Mouse (Mus musculus) frontal cortex, postnatal 36 days (tissue): ENCODE results near the gene Erich6.
"Not testable (repeated sequence)": the region's sequence is repeated elsewhere in the genome, so short reads cannot be mapped to it uniquely, and the experiment has no call there.

ENCODE experiments used
- DNase-seq, 2 experiments: peaks; one replicate each; pipeline ENCODE4 v3.0.0; 2022; ENCODE audit warnings: low spot score in 2 of 2

The Erich6 gene

DNA sequence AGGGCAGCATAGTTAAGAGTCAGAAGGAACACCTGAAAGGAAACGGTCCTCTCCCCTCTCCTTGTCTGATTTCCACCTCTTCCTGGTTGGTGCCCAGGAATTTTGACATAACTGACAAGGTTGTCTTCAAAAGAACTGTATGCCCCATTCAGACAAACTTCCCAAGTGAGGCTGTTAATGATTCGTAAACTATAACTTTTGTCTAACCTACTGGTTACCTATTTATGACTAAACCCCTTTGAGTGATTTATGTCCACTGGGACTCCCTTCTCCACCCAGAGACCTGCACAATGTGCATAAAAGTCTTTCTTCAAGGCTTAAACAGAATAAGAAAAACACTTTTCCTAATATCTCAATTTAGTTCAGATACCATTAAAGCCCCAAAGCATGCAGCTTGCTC, 10.2 kb upstream of the Erich6 start:
- no peak for DNase-seq

DNA sequence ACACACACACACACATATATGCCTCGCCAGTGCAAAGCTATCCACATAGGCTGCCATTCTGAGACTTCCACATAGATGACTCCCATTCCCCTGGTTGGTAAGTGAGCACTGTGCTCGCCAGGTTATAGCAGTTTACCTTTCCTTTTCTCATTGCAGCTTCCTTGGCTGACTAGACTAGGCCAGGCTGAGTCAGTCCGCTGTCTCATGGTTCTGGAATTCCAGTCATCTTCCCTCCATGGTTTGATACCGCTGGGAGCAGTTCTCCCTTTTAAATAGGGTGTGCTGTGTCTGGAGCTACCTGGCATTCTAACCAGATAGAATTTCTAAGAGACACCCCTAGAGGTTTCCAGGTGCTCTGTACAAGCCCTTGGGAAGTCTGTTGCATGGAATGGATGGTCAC, 9.2 kb upstream of the Erich6 start:
- DNase-seq = no peak

DNA sequence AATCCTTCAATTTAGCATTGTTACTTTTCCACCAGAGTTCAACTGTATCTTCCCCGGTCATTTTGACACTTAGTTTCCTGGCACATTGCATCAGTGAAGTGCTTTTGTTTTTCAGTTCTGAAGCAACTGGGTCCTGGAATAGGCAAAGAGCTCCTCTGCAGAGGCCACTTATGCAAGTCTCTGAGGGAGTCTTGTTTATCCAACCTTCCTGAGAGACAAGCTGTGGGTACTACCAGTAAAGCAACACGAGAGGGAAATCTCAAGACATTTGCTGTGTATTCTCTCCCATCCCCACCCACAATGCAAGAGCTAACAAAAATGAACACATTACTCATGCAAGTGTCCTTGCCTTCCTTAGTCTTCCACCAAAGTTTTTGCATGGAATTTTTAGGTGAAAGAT, 5.3 kb downstream of the Erich6 start:
- DNase-seq = peak; percentile 5 to 14

DNA sequence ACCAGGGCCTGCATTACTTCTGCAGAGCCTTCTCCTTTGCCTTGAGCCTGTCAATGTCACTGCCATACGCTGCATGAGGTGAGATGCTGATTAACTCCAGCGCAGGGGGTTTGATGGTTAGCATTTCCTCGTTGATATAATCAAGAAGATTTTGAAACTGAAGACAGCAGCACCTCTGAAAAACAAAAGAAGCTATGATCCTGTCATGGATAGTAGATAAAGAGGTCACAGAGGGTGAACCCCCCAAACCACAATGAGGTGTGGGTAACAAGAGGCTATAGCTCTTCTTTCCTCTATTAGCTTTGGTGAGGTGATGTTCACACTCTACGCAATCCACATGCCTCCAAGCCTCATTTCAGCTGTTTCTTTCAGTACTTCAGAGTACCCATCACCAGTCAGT, 12.0 kb downstream of the Erich6 start:
- DNase-seq = no peak

DNA sequence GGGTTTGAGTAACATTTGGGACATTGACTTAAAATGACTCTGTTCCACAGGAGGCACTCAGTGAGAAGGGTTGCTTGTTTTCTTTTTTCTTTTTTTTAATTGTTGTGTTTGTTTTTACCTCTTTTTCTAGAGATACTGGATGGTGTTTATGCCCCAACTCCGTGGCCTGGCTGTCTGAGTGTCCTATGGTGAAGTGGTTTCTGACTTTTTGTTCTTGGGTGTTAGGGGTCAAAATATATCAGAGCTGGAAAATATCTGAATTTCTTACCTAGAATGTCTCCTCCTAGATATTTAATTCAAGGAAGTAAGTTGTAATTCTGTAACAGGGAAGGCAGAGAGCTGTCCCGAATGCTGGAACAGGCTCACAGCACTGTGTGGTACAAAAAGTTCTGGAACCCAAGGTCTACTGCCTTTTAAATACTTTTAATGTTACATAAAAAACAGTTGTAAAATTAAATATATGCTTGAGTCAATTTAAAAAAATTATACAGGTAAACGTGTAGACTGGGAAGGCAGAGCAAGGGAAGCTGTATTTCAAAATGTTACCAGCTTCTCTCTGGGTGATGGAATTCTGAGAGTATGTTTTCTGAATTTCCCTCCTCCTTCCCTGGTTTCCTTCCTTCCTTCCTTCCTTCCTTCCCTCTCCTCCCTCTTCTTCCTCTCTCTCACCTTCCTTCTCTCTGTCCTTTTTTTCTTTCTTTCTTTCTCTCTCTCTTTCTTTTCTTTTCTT, 14.2 kb downstream of the Erich6 start:
- no peak for DNase-seq

DNA sequence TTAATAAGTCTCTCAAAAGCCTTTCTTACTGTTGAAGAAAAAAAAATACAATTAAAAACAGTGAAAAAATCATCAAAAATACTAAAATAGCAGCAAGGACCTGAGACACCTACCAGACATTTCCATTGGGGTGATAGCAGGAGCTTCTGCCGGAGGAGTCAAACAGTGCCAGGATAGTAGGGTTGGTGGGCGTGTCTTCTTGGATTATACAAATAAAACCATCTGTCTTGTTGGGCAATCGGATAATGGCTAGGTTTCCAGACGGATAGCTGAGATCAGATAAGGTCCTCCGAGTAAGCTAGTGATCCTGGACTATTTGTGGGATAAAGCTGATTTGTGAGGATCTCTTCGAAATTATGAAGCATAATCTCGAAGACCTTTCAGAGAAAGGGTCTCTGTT, 15.9 kb downstream of the Erich6 start:
- no peak for DNase-seq

DNA sequence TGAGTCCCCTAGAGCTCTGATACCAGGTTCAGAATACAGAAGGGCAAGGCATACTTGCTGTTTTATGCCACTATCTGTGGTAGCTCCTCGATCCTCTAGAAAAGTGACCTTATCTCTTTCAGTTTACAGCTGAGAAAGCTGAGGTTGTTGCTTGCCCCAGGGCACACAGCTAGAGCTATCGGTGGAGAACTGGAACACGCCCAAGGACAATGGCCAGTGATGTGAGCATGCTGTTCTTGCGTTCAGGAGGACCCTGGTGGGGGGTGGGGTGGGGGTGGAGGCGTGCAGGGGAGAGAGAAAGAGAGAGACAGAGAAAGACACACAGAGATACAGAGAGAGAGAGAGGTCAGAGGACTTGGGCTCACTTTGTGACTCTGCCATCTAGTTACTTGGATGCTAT, 27.0 kb downstream of the Erich6 start:
- DNase-seq = no peak

DNA sequence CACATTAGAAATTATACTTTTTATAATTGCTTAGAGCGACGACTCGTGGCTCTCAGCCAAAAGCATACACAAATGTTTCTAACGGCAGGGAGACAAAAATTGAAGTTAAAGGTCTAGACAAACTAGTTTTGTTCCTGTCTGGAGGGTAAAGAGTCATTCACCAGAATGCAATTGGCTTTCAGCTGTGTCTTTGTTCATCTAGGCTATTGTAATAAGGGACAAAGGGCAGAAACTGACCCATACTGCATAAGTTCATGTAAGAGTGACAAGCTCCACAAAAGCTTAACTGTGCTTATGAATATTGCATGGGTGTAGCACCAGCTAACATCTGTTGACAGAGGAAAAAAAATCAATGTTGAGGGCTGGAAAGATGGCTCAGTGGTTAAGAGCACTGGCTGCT, 28.5 kb downstream of the Erich6 start:
- no peak for DNase-seq

DNA sequence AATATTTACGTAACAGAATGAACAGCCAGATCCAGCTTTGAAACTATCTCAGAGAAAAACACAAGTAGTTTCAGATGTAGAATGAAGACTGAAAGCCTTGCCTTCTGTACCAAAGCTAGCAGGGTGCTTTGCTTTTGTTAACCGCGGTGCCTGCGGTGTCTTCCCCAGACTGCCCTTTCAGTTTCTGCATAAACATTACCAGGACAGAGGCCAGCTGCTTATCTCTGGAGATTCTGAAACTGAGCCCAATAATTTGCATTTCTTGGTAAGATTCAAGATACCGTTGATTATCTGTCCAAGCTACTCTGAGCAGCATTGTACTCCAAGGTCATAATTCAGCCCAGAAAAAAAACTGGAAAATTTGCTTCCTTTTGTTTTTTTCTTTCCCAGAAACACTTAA, 43.4 kb downstream of the Erich6 start:
- no peak for DNase-seq

DNA sequence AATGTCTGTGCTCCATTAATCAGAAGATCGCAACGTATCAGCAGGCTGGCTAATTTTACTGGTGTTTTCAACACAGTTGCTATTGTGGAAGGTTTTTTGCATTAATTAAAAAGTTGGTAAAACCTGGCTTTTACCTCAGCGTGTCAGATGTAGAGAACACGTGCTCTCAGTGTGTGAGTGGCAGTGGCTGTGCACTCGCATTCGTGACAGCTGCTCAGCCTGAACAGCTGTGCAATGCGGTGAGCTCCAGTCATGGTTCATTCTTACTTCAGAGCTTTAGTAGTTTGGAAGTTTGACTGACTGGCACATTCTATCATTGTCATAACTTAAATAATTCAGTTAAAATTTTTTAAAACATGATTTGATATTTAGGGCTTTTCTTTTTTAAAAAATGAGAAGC, 44.3 kb downstream of the Erich6 start:
- DNase-seq = not testable (repeated sequence)

DNA sequence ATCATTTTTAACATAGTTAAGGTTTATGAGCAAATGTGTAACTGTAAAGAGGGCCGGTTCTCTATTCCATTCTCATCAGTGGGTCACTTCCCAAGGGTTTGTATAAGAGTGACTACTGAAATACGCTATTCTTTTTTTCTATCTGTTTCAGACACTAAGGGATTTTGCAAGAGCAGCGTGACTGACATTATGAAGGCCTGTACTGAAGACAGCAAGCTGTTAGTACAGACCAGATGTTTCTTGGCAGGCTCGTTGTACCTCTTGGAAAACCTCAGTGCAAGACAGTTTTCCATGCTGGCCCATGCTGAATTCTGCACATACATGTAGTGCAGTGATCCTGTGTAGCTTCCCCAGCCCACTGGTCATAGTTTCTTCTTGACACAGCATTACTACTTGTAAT, 46.5 kb downstream of the Erich6 start:
- not testable (repeated sequence) for DNase-seq

DNA sequence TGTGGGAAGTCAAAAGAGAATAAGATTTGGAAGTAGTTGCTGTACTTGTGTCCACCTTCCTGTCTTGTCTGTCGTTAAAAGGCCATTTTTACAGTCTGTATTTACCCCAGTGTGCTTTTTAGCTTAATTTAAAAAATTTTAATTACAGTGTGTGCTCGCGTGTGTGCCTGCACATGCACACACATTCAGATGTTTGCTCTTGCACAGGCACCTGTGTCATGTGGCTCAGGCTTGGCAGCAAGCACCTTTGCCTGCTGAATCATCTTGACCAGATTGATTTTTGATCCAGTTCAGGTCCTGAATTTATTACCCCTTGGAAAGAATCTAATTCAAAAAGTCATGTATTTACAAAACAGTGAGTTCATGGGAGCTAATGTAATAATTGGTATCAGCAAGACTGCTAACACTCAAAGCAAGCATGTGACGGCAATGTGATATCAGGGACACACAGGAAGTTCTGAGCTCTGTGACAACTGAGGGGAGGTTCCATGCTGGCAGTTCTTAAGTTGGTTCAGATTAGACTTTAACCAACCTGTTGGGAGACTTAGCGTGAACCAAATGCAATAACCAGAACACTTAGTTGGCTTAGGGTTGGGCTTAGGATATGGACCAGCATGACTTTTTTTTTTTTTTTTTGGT, 54.1 kb downstream of the Erich6 start:
- DNase-seq = no peak

DNA sequence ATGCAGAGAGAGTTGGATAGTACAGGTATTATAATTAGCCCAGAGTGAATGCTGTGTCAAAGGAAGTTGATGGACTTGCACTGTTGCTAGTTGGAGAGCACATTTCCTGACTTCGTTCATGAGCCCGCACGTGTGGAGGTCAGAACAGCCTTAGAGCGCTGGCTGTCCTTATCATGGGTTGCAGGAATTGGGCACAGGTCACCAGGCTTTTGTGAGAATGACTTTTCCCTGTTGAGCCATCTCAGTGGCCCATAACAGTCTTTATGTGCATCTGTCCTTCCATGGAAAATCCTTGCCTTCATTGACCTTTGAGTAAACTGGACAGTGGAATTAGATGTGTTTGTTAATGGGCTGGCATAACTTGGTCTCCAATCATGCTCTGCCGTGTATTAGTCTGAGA, 54.7 kb downstream of the Erich6 start:
- no peak for DNase-seq

DNA sequence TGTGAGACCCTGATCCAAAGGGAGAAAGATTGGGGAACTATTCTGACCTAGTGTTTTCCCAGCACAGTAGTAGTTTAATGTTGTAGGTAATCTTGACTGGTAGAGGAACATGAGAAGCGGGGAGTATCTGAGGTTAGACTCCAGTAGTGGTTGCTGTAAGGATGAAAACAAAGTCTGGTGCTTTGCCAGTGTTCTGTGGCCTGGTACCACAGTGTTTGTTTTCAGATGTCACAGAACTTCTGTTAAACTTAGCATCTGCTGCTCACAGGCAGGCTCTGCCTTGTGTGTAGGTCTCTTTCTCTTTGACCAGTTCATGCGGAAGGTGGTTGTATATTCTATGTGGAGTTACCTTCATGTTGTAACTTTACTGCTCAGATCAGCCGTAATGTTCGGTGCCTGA, 55.5 kb downstream of the Erich6 start:
- DNase-seq = no peak

DNA sequence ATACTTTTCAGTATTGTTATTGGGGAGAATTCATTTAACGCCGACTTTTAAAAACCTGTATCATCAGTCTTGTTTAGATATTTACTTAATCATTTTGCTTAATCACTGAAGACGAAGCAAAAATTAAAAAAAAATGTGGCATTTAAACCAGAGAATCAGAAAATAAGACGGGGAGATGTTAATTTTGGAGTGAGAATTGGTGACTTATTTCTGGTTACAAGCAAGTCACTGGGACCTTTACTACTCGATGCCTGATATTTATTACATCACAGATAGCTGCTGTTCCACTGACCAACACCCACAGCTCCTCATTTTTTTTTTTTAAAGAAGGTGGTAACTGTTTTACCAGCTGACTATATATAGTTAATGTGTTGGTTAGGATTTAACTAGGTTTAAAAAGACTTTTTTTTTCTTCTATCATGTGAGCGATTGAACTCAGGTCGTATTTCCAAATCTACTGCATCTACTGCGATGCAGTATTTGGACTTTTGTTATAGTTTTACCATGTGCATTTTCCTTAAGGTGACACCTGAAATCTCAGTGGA, 59.4 kb downstream of the Erich6 start:
- no peak for DNase-seq

DNA sequence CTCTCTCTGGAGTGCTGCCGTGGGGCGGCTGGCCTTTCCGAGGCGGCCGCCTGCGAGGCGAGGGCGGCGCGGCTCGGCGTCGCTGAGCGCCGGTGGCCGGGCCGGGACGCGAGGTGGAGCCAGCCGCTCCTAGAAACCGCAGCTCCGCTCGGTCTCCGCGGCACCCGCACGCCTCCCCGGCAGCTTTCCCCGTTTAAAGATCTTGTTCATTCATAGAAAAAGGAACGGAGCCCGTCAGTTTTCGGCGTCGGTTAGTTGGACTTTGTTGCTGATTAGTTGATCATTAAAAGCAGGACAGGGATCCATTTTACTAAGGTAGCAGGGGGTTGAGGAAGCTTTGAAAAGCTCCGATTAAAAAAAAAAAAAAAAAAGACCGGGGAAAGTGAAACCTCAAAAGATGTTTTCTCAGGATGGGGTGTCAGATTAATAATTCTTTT, 59.9 kb downstream of the Erich6 start:
- DNase-seq = peak; percentile 39 to 41

DNA sequence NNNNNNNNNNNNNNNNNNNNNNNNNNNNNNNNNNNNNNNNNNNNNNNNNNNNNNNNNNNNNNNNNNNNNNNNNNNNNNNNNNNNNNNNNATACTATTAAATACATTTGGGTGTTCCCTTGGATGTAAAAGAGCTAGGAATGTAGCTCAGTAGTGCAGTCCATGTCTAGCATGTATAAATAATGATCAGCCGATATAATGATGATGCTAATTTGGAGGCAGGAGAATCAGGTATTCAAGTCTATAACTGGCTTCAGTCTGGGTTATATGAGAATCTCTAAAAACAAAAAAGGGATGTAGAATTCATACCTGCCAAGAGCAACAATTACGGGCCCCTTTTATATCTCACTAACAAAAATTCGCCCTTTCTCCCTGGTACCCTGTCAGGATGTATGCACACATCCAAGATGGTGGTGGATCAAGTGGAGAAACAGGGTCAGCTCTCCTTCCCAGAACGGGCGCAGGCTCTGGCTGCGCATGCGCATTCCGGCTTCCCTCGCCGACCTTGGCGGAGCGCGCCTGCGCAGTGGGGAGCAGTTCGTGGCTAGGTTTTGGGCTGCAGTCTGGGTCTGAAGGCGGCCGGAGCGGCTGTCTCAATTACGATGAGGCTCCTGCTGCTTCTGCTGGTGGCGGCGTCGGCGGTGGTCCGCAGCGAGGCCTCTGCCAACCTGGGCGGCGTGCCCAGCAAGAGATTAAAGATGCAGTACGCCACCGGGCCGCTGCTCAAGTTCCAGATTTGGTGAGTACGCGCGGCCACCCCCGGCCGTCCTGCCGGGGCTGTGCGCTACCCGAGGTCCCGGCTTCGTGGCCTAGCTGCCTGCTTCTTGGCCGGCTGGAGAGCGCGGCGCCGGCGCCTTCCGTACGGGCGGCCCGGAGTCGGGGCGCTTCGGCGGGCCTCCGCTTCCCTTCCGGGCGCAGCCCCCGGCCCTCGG, 60.6 kb downstream of the Erich6 start, which contains the start of gene Selenot:
Gene Selenot, plus strand, starts transcription at position 500 of the 930 bp plus-strand sequence.
- peak; percentile 98 for DNase-seq

DNA sequence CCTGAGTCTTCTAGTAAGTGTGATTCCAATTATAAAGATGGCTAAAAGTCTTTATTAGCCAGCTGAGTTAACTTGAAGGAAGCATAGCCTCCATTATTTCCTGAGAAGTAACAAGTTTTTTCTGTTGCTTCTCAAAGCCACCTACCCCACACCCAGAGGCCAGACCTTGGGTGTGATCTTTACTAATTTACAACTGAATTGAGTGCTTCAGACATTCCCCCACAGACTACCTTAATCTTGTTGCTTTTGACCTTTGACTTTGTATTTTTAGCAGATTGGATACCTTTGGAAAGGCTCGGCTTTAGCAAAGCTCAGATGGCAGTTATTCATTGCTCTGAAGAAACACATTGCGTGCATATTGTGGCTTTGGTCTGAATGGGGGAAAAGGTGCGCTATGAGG, 66.2 kb downstream of the Erich6 start:
- no peak for DNase-seq
